Mouse (Mus musculus) spleen, postnatal 4 days (tissue): Measurements from ENCODE around the gene Zc3h12c.

ENCODE experiments used
- DNase-seq, 2 experiments: peaks; one replicate each; pipeline ENCODE4 v3.0.0; 2022; ENCODE audit warnings: low spot score in 2 of 2

Gene Zc3h12c

GRCm38 (mm10) chr9:52167084-52167483, 1.3 kb downstream of the Zc3h12c start:
- no peak for DNase-seq

- DNase-seq: no peak
Measured at GRCm38 (mm10) chr9:52165706-52166090, 2.7 kb downstream of the Zc3h12c start.

GRCm38 (mm10) chr9:52165076-52165705, 3.2 kb downstream of the Zc3h12c start:
- no peak for DNase-seq

- no peak for DNase-seq
Measured at GRCm38 (mm10) chr9:52160512-52160911, 7.9 kb downstream of the Zc3h12c start.

- DNase-seq: no peak
Measured at GRCm38 (mm10) chr9:52158561-52158960, 9.8 kb downstream of the Zc3h12c start.

GRCm38 (mm10) chr9:52155417-52155816, 13.0 kb downstream of the Zc3h12c start:
- DNase-seq: no peak

- DNase-seq: no peak
Measured at GRCm38 (mm10) chr9:52154253-52154652, 14.1 kb downstream of the Zc3h12c start.

- DNase-seq: no peak
Measured at GRCm38 (mm10) chr9:52152076-52152826, 16.1 kb downstream of the Zc3h12c start.

GRCm38 (mm10) chr9:52149768-52150167, 18.6 kb downstream of the Zc3h12c start:
- no peak for DNase-seq

- no peak for DNase-seq
Measured at GRCm38 (mm10) chr9:52149286-52149685, 19.1 kb downstream of the Zc3h12c start.

GRCm38 (mm10) chr9:52148831-52149230, 19.5 kb downstream of the Zc3h12c start:
- no peak for DNase-seq

- no peak for DNase-seq
Measured at GRCm38 (mm10) chr9:52148311-52148710, 20.1 kb downstream of the Zc3h12c start.

GRCm38 (mm10) chr9:52146241-52146640, 22.1 kb downstream of the Zc3h12c start:
- DNase-seq: no peak

GRCm38 (mm10) chr9:52132771-52133170, 35.6 kb downstream of the Zc3h12c start:
- DNase-seq: no peak

GRCm38 (mm10) chr9:52130348-52130747, 38.0 kb downstream of the Zc3h12c start:
- DNase-seq: no peak

GRCm38 (mm10) chr9:52125225-52125624, 43.1 kb downstream of the Zc3h12c start:
- no peak for DNase-seq

GRCm38 (mm10) chr9:52119212-52119611, 49.2 kb downstream of the Zc3h12c start:
- DNase-seq: no peak

- DNase-seq: no peak
Measured at GRCm38 (mm10) chr9:52113091-52113490, 55.3 kb downstream of the Zc3h12c start.

GRCm38 (mm10) chr9:52110738-52111137, 57.6 kb downstream of the Zc3h12c start:
- no peak for DNase-seq

- DNase-seq: no peak
Measured at GRCm38 (mm10) chr9:52107161-52107560, 61.2 kb downstream of the Zc3h12c start.

GRCm38 (mm10) chr9:52105423-52105822, 62.9 kb downstream of the Zc3h12c start:
- DNase-seq: no peak

- DNase-seq: no peak
Measured at GRCm38 (mm10) chr9:52104225-52104615, 64.2 kb downstream of the Zc3h12c start.

GRCm38 (mm10) chr9:52103448-52104224, 64.7 kb downstream of the Zc3h12c start:
- DNase-seq: no peak
